Mouse (Mus musculus) liver, embryonic 18 days (tissue): ENCODE results near the gene 5830473C10Rik. TPM values are rescaled to one million over a fixed set of nuclear protein-coding genes. Genes with fewer than 3 reads are reported as not detected.

Experiments used
- polyA plus RNA-seq: library from polyadenylated mRNA; depleted of rRNA; stranded (reverse); fragments of >200 nt; gene quantifications from 2 replicates; pipeline ENCODE4 v1.2.3, GENCODE M21; 2012; rRNA removed

5830473C10Rik gene
- 6.7 and 9.2 TPM in 2 replicates for polyA plus RNA-seq

GRCm38 (mm10) chr5:90560743-90561142 lies at the start of gene 5830473C10Rik:
5830473C10Rik (plus strand) TSS chr5:90561107.

DNA sequence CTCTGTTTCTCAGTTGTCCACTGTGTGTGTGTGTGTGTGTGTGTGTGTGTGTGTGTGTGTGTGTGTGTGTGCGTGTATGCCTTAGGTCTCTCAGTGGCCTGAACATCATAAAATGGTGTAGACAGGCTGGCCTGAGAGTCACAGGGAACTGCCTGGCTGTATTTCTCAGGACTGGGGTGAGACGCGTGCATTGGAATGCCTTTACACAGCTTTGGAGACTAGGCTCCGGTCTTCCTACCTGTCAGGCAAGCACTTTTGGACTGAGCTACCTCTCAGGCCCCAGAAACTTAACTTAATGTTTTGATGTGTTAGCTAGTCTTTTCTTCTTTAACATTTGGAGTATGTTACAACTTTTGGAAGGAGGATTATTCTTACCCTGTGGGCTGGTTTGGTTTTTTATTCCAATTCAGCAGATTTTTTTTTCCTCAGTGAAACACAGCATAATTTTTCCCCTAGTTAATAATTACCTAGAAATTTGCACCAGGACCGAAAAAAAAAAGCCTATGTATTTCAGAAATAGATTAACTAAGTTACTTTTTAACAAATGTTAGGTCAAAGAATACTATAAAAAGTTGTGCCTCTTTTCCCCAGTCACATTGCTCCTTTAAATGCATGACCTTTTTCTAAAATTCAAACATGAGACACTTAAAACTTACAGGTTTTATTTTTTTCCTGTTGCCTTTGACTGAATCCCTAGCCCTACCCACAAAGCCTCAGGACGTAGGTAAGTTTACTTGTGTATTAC lies 42.4 kb upstream of the 5830473C10Rik start, which contains the start of gene Afm:
Gene Afm (plus strand): TSS at position 577 of the 745 bp plus-strand sequence.

DNA sequence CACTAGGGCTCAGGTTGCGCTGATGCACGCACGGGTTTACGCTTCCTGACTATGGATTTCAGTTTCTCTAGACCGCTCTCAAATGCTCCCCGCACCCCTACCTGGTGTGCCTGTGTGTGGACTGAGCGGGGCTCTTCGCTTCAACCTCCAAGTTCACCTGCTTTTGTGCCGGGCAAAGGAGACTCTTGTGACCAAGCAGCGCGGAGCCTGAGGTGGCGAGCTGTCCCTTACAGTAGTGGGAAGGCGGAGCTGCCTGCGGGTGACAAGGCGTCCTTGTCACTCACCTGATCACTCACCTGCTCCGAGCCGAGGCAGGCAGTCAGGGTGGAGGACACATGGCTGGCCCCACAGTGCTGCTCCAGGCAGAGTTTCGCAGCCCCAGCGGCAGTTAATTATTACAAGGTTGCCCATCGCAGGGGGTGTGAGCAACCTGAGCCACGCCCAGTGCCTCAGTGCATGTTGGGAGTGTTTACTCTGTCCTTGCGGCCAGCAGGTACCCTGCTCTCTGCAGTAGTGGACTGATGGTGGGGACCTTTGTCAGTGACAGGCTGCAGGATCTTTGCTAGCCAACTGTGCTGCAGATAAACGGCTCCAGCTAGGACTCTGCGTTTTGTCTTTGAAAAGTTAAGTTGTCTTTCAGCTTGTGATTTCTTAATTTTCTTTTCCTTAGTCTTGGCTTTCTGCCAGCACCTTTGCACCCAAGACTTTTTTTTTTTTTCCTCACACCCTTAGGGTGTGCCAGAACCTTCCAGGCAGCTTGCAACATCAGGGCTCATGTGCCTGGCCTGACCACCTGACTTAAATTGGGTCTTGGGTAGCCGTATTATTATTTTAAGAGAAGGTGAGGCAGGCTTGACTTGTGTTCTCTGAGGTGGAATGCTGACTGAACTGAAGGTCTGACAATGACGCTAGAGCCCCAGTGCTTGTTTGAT lies 79.6 kb downstream of the 5830473C10Rik start, which contains the start of gene Rassf6:
Gene Rassf6 (minus strand): TSS at position 372 of the 932 bp plus-strand sequence.

Other genes starting within 250 kb of the 5830473C10Rik start
- gene Ankrd17, start 194.5 kb upstream of the 5830473C10Rik start, polyA plus RNA-seq, result 14.2 and 16.2 TPM in 2 replicates
- gene Gm9958, start 193.9 kb upstream of the 5830473C10Rik start, polyA plus RNA-seq, result 1.5 TPM in 2 replicates
- gene Alb, start 100.2 kb upstream of the 5830473C10Rik start, polyA plus RNA-seq, result 84,003 and 86,445 TPM in 2 replicates
- 24,422 and 24,674 TPM in 2 replicates for gene Afp, start 70.4 kb upstream of the 5830473C10Rik start, polyA plus RNA-seq
- gene Afm, start 42.2 kb upstream of the 5830473C10Rik start, polyA plus RNA-seq, result 36.1 and 45.8 TPM in 2 replicates
- gene Rassf6, start 79.5 kb downstream of the 5830473C10Rik start, polyA plus RNA-seq, result 7.1 and 13.1 TPM in 2 replicates
- gene Cxcl5, start 198.3 kb downstream of the 5830473C10Rik start, polyA plus RNA-seq, result 0.44 and 0.48 TPM in 2 replicates
- gene Ppbp, start 207.4 kb downstream of the 5830473C10Rik start, polyA plus RNA-seq, result 134 and 135 TPM in 2 replicates
- 243 and 245 TPM in 2 replicates for gene Pf4, start 211.3 kb downstream of the 5830473C10Rik start, polyA plus RNA-seq
- gene Cxcl3, start 225.0 kb downstream of the 5830473C10Rik start, polyA plus RNA-seq, result not detected in 2 replicates
- not detected in 2 replicates for gene Cxcl15, start 233.4 kb downstream of the 5830473C10Rik start, polyA plus RNA-seq